Mouse (Mus musculus) kidney, embryonic 16.5 days (tissue): ENCODE measurements around the gene Rint1. TPM values are rescaled to one million over a fixed set of nuclear protein-coding genes. Genes with fewer than 3 reads are reported as not detected.
A peak's percentile ranks its signal among the peaks of the same experiment; 100 is the strongest.
"Not testable (repeated sequence)": the region's sequence is repeated elsewhere in the genome, so short reads cannot be mapped to it uniquely, and the experiment has no call there.

ENCODE experiments used
- ATAC-seq: fragments of 200-750 bp; cut with Nextera tagmentation; 2 replicates; pipeline ENCODE4 v1.8.0; 2017; ENCODE audit warnings: moderate TSS enrichment; ENCODE audit not compliant: low FRiP score, low TSS enrichment
- H3K27ac ChIP-seq: fragments of 300-500 bp; sonication (generic); 2 replicates; pipeline ENCODE4 v1.5.1; 2014; ENCODE audit warnings: low read length
- H3K27me3 ChIP-seq: fragments of 300-500 bp; sonication (generic); 2 replicates; pipeline ENCODE4 v1.6.1; 2014; ENCODE audit warnings: low read length, control low read depth, mixed read lengths; ENCODE audit not compliant: insufficient read depth
- H3K36me3 ChIP-seq: fragments of 300-500 bp; sonication (generic); 2 replicates; pipeline ENCODE4 v1.6.1; 2014; ENCODE audit warnings: low read length, control low read depth, mixed read lengths; ENCODE audit not compliant: insufficient read depth
- H3K4me1 ChIP-seq: fragments of 300-500 bp; sonication (generic); 2 replicates; pipeline ENCODE4 v1.6.1; 2014; ENCODE audit warnings: low read length, control low read depth, mixed read lengths; ENCODE audit not compliant: insufficient read depth
- H3K4me2 ChIP-seq: fragments of 300-500 bp; sonication (generic); replicated peaks from 2 replicates; pipeline ENCODE4 v1.6.1; 2014; ENCODE audit warnings: low read depth, low read length
- H3K4me3 ChIP-seq: fragments of 300-500 bp; sonication (generic); 2 replicates; pipeline ENCODE4 v1.5.1; 2014; ENCODE audit warnings: mild to moderate bottlenecking, low read length
- H3K9ac ChIP-seq: fragments of 300-500 bp; sonication (generic); replicated peaks from 2 replicates; pipeline ENCODE4 v1.6.1; 2014; ENCODE audit warnings: low read length
- H3K9me3 ChIP-seq: fragments of 300-500 bp; sonication (generic); 2 replicates; pipeline ENCODE4 v1.6.1; 2016; ENCODE audit warnings: low read length, control low read depth
- WGBS: fragments of 180-500 bp; shearing (Covaris S2); extraction: QIAGEN DNeasy Blood & Tissue Kit; methylation state at CpG from one replicate; pipeline ENCODE4 v1.1.7; 2014; 5-methylcytosine and 5-hydroxymethylcytosine counted together
- polyA plus RNA-seq: library from polyadenylated mRNA; unstranded; fragments of >200 nt; fragmentation: Nextera tagmentation; extraction: Ambion mirVana; gene quantifications from 2 replicates; pipeline ENCODE4 v1.2.1, GENCODE M21; 2015

The Rint1 gene
- polyA plus RNA-seq, 1 experiment from 2014 or later, result 33.6 TPM

GRCm38 (mm10) chr5:23850345-23851159 is 63.0 kb downstream of the Rint1 start:
- peak; percentile 98 for ATAC-seq
- Histone ChIP-seq H3K36me3 (peaks cover 37% of the 10 kb centered on the region), H3K4me1 (peaks cover 8% of the 10 kb centered on the region), H3K4me2 (peak overlapping the region; percentile 77), H3K9me3 (no peaks in the 10 kb centered on the region), H3K27me3 (no peaks in the 10 kb centered on the region), H3K4me3 (peak overlapping the region; percentile 90), H3K9ac (peak overlapping the region; percentile 93), H3K27ac (peak overlapping the region; percentile 80)
- 0% methylated on average over 61 of the region's 61 CpGs for WGBS

- H3K9me3 ChIP-seq, H3K4me1 ChIP-seq, ATAC-seq, H3K27me3 ChIP-seq: not testable (repeated sequence)
- Histone ChIP-seq H3K4me3 (peak overlapping the region; percentile 90), H3K27ac (peak overlapping the region; percentile 80), H3K4me2 (peak overlapping the region; percentile 77), H3K9ac (peak overlapping the region; percentile 93), H3K36me3 (peaks cover 43% of the 10 kb centered on the region)
- WGBS, result 8% methylated on average over 4 of the region's 4 CpGs
Measured at GRCm38 (mm10) chr5:23851160-23851555, 63.6 kb downstream of the Rint1 start.

DNA sequence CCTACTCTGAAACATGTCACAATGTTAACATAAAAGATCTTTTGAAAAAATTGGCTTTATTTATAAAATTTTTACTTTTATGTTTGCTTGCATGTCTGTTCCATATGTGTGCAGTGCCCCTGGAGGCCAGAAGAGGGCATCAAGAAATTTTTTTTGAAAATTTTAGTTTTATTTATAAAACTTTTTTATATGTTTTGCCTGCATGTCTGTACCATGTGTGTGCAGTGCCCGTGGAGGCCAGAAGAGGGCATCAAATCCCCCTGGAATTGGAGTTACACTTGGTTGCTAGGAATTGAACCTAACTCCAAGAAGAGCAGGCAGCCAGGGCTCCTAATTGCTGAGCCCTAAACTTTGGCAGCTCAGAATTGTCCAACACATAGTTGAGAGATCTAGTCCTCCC is 65.4 kb downstream of the Rint1 start:
- WGBS, result 81% methylated on average over 1 of the region's 1 CpGs

GRCm38 (mm10) chr5:23855484-23855883 is 68.0 kb downstream of the Rint1 start:
- Histone ChIP-seq H3K4me2 (no peak overlapping the region), H3K4me1 (peaks cover 8% of the 10 kb centered on the region), H3K4me3 (no peak overlapping the region), H3K9me3 (no peaks in the 10 kb centered on the region), H3K27ac (no peak overlapping the region), H3K9ac (no peak overlapping the region), H3K36me3 (peaks cover 58% of the 10 kb centered on the region), H3K27me3 (no peaks in the 10 kb centered on the region)
- 92% methylated on average over 6 of the region's 6 CpGs for WGBS
- ATAC-seq, result no peak

More for the DNA sequence above, 65.4 kb downstream of the Rint1 start:
- ATAC-seq, H3K9ac ChIP-seq, H3K4me2 ChIP-seq, H3K27me3 ChIP-seq, H3K4me3 ChIP-seq, H3K4me1 ChIP-seq, H3K9me3 ChIP-seq, H3K27ac ChIP-seq: not testable (repeated sequence)
- H3K36me3 ChIP-seq, result peaks cover 49% of the 10 kb centered on the region

- ATAC-seq, result no peak
- Histone ChIP-seq H3K27ac (no peak overlapping the region), H3K27me3 (no peaks in the 10 kb centered on the region), H3K36me3 (peaks cover 62% of the 10 kb centered on the region), H3K4me1 (peaks cover 8% of the 10 kb centered on the region), H3K9me3 (no peaks in the 10 kb centered on the region), H3K9ac (no peak overlapping the region), H3K4me2 (no peak overlapping the region), H3K4me3 (no peak overlapping the region)
- WGBS, result 92% methylated on average over 1 of the region's 1 CpGs
Measured at GRCm38 (mm10) chr5:23856164-23856563, 68.7 kb downstream of the Rint1 start.

DNA sequence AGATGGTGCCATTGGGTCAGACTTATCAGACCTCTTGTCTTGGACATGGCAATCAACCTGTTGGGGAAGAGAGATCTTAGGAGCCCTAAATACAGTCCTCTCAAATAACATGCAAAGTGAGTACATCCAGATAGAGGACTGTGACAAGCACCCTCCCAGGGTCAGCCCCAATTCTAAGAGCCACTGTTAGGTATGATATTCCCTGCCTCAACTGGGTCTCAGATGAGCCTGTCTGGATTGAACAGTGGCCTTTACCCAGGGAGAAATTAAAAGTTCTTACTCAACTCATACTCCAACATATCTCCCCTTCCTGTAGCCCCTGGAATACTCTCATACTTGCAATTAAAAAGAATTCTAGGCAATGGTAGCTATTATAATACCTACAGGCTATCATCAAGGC is 69.7 kb downstream of the Rint1 start:
- no peak for ATAC-seq
- Histone ChIP-seq H3K4me3 (no peak overlapping the region), H3K4me2 (no peak overlapping the region), H3K36me3 (peaks cover 59% of the 10 kb centered on the region), H3K9ac (no peak overlapping the region), H3K27ac (no peak overlapping the region), H3K27me3 (no peaks in the 10 kb centered on the region), H3K9me3 (no peaks in the 10 kb centered on the region), H3K4me1 (peaks cover 4% of the 10 kb centered on the region; the same call in 1 of the 2 replicates)

DNA sequence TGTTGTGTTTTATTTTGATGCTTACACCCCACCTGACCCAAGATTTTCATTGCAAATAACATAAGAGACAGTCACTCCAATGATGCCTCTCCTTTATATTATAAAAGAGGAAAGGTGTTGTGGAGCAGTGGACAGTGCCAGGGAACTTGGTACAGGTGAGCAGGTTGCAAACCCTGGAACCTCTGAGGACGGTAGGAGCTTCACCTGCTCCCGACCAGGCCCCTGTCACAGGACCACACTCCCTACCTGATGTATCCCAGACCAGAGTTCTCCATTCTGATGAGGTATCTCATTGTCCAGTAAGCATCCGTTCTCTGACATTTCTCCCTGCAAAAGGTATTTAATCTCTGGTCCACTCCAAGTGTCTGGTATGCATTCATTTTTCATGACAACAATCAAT is 70.5 kb downstream of the Rint1 start:
- H3K9me3 ChIP-seq, result no peaks in the 10 kb centered on the region
- H3K36me3 ChIP-seq, result peaks cover 51% of the 10 kb centered on the region
- H3K4me3 ChIP-seq, result no peak overlapping the region
- no peak overlapping the region for H3K9ac ChIP-seq
- no peak overlapping the region for H3K27ac ChIP-seq
- no peaks in the 10 kb centered on the region for H3K27me3 ChIP-seq
- H3K4me1 ChIP-seq, result peaks cover 5% of the 10 kb centered on the region; the same call in 1 of the 2 replicates
- ATAC-seq, result no peak
- WGBS, result 87% methylated on average over 3 of the region's 3 CpGs
- H3K4me2 ChIP-seq, result no peak overlapping the region

DNA sequence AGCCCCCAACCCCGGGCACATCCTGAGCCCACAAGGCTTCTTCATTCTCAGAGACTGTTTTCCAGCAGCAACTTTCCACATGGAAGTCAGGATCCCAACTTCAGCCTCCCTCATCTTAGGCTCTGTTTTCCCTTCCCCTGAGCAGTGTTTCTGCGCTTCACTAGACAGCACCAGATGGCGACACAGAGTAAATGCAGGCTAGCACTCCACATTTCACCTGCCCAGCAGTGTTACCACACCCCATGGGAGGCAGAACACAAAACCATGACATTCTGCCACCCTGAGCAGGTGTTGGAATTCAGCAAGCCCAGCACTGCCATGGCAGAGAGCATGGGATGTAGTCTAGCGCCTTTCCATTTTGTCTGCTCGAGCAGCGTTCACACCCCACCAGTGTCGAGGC is 71.1 kb downstream of the Rint1 start:
- no peak overlapping the region for H3K9ac ChIP-seq
- H3K4me3 ChIP-seq, result no peak overlapping the region
- no peak overlapping the region for H3K4me2 ChIP-seq
- H3K36me3 ChIP-seq, result peaks cover 44% of the 10 kb centered on the region
- peaks cover 9% of the 10 kb centered on the region; the same call in 1 of the 2 replicates for H3K4me1 ChIP-seq
- no peak overlapping the region for H3K27ac ChIP-seq
- H3K27me3 ChIP-seq, result no peaks in the 10 kb centered on the region
- 81% methylated on average over 7 of the region's 7 CpGs for WGBS
- no peaks in the 10 kb centered on the region for H3K9me3 ChIP-seq
- no peak for ATAC-seq

GRCm38 (mm10) chr5:23859087-23859718 is 71.7 kb downstream of the Rint1 start:
- H3K27me3 ChIP-seq, result no peaks in the 10 kb centered on the region
- peaks cover 39% of the 10 kb centered on the region for H3K36me3 ChIP-seq
- no peak for ATAC-seq
- H3K4me3 ChIP-seq, result no peak overlapping the region
- no peaks in the 10 kb centered on the region for H3K9me3 ChIP-seq
- H3K9ac ChIP-seq, result no peak overlapping the region
- H3K4me2 ChIP-seq, result no peak overlapping the region
- H3K27ac ChIP-seq, result 0 out of 2 replicates have a peak overlapping the region, but pooled peaks have one; percentile 3
- peaks cover 10% of the 10 kb centered on the region; the same call in 1 of the 2 replicates for H3K4me1 ChIP-seq
- WGBS, result 92% methylated on average over 1 of the region's 1 CpGs

GRCm38 (mm10) chr5:23859896-23860295 is 72.4 kb downstream of the Rint1 start:
- Histone ChIP-seq H3K27ac (no peak overlapping the region), H3K4me3 (no peak overlapping the region), H3K9me3 (no peaks in the 10 kb centered on the region), H3K4me2 (no peak overlapping the region), H3K27me3 (no peaks in the 10 kb centered on the region), H3K4me1 (peaks cover 10% of the 10 kb centered on the region; the same call in 1 of the 2 replicates), H3K9ac (no peak overlapping the region), H3K36me3 (peaks cover 32% of the 10 kb centered on the region)
- ATAC-seq, result no peak
- 78% methylated on average over 5 of the region's 5 CpGs for WGBS
